Mouse (Mus musculus) C2C12 (cell line): ENCODE measurements around the gene Eif1ad.

Source experiments
- CEBPB ChIP-seq: IDR thresholded peaks from one replicate; pipeline ENCODE4 v1.6.1; 2011; ENCODE audit warnings: low read depth, mild to moderate bottlenecking, control low read depth, moderate library complexity
- CTCF ChIP-seq: IDR thresholded peaks from one replicate; pipeline ENCODE4 v1.5.1; 2011; ENCODE audit not compliant: control insufficient read depth, insufficient read depth, insufficient read length
- FOSL1 ChIP-seq: IDR thresholded peaks from one replicate; pipeline ENCODE4 v1.8.0; 2011; ENCODE audit warnings: mild to moderate bottlenecking, low read length; ENCODE audit not compliant: poor library complexity, insufficient read depth, severe bottlenecking
- MAX ChIP-seq: IDR thresholded peaks from one replicate; pipeline ENCODE4 v1.6.1; 2011; ENCODE audit warnings: mild to moderate bottlenecking, control low read depth
- USF1 ChIP-seq: IDR thresholded peaks from one replicate; pipeline ENCODE4 v1.6.1; 2011; ENCODE audit warnings: low read depth, mild to moderate bottlenecking, control low read depth, moderate library complexity

DNA sequence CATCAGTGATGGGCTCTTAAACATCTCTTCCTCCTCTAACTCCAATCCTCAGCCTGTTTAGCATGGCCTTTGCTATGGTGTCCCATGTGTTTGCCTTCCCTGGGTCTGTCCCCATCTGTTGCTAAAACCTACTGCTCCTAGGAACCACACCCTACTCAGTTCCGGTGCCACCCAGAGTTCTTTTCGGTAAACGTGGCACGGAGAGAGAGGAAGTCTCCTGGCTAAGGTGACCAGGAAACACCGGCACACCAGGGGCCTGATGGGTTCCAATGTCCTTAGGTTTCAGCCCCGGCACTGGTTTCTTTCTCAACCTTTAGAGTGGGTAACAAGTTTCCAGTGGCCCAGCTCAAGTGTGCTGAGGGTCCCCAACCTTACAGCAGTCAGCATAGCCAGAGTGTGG lies 54.0 kb downstream of the Eif1ad start:
- no peak for TF ChIP-seq CTCF
- no peak for TF ChIP-seq MAX
- no peak for TF ChIP-seq FOSL1
- no peak for TF ChIP-seq CEBPB
- no peak for TF ChIP-seq USF1
